Mouse (Mus musculus) central nervous system, embryonic 11.5 days (tissue): ENCODE measurements around the gene Plekho1. TPM values are rescaled to one million over a fixed set of nuclear protein-coding genes. Genes with fewer than 3 reads are reported as not detected.

Experiments used
- polyA plus RNA-seq: library from polyadenylated mRNA; depleted of rRNA; stranded (reverse); fragments of >200 nt; gene quantifications from 2 replicates; pipeline ENCODE4 v1.2.3, GENCODE M21; 2012; rRNA removed

Plekho1 gene
- polyA plus RNA-seq, result 187 and 193 TPM in 2 replicates

GRCm38 (mm10) chr3:95995802-95996428, at the start of gene Plekho1:
Plekho1 (minus strand) TSS chr3:95996001.

Other genes with a start within 250 kb of the Plekho1 start
- gene Tars2, start 235.8 kb downstream of the Plekho1 start, polyA plus RNA-seq, result 40.4 and 53.3 TPM in 2 replicates
- gene Rprd2, start 177.1 kb downstream of the Plekho1 start, polyA plus RNA-seq, result 23.3 and 36.7 TPM in 2 replicates
- 60.1 and 81.7 TPM in 2 replicates for gene Prpf3, start 140.1 kb downstream of the Plekho1 start, polyA plus RNA-seq
- 207 and 387 TPM in 2 replicates for gene Mrps21, start 124.5 kb downstream of the Plekho1 start, polyA plus RNA-seq
- gene Ciart, start 113.8 kb downstream of the Plekho1 start, polyA plus RNA-seq, result 3.5 and 4.8 TPM in 2 replicates
- 5.3 and 10.5 TPM in 2 replicates for gene BC028528, start 104.0 kb downstream of the Plekho1 start, polyA plus RNA-seq
- gene Aph1a, start 102.0 kb downstream of the Plekho1 start, polyA plus RNA-seq, result 59.1 and 83.9 TPM in 2 replicates
- 24.4 and 30.8 TPM in 2 replicates for gene Car14, start 91.3 kb downstream of the Plekho1 start, polyA plus RNA-seq
- gene Anp32e, start 66.8 kb downstream of the Plekho1 start, polyA plus RNA-seq, result 364 and 2,355 TPM in 2 replicates
- 18.4 and 30.4 TPM in 2 replicates for gene Vps45, start 62.5 kb upstream of the Plekho1 start, polyA plus RNA-seq
- 14.9 and 18.9 TPM in 2 replicates for gene Otud7b, start 108.5 kb upstream of the Plekho1 start, polyA plus RNA-seq
- gene Mtmr11, start 166.0 kb upstream of the Plekho1 start, polyA plus RNA-seq, result 7.7 and 18.9 TPM in 2 replicates
- 70.9 and 110 TPM in 2 replicates for gene Sf3b4, start 176.3 kb upstream of the Plekho1 start, polyA plus RNA-seq
- 19.2 and 20.4 TPM in 2 replicates for gene Sv2a, start 185.2 kb upstream of the Plekho1 start, polyA plus RNA-seq
- gene Bola1, start 223.7 kb upstream of the Plekho1 start, polyA plus RNA-seq, result 54.1 and 66.8 TPM in 2 replicates
- gene Hist2h2ab, start 223.9 kb upstream of the Plekho1 start, polyA plus RNA-seq, result 2.2 and 20.1 TPM in 2 replicates
- 12.5 and 13.4 TPM in 2 replicates for gene Hist2h2ac, start 224.9 kb upstream of the Plekho1 start, polyA plus RNA-seq
- 11.2 and 12.1 TPM in 2 replicates for gene Hist2h2be, start 225.1 kb upstream of the Plekho1 start, polyA plus RNA-seq
- 46.9 and 104 TPM in 2 replicates for gene Hist2h3c2, start 243.1 kb upstream of the Plekho1 start, polyA plus RNA-seq
- gene Hist2h2aa2, start 244.3 kb upstream of the Plekho1 start, polyA plus RNA-seq, result 4.9 and 34.3 TPM in 2 replicates
- gene Hist2h2aa1, start 249.5 kb upstream of the Plekho1 start, polyA plus RNA-seq, result 15.4 and 49.6 TPM in 2 replicates